Comparison of ENCODE assay signal across 21 mouse cellular contexts in genomic region chr15:12257730-12258494, GRCm38 (mm10). TPM values are rescaled to one million over a fixed set of nuclear protein-coding genes. Genes with fewer than 3 reads are reported as not detected.
DNase-seq lines count a peak whose midpoint lies in the region; ATAC-seq and TF ChIP-seq lines count a peak whose summit lies in the region.
"Had no signal": no experiment of that assay in that cellular context is flagged by ENCODE, and none has a peak within 500 bp of the region (broad histone marks: within the 10 kb centered on the region; RNA-seq: fewer than 3 reads in every experiment).

No protein-coding gene starts in this region.

- H3K27me3 ChIP-seq in stomach, postnatal 0 days (ENCODE audit: control insufficient read depth, insufficient read depth, low read length), result no peaks in the 10 kb centered on the region
- no peaks in the 10 kb centered on the region for H3K27me3 ChIP-seq in midbrain, embryonic 14.5 days (ENCODE audit: control insufficient read depth, insufficient read depth, low read length)
- H3K27me3 ChIP-seq: CH12.LX; embryonic facial prominence, embryonic 12.5 days; forebrain, embryonic 15.5 days; heart, embryonic 15.5 days; Patski had no signal

- peaks cover 24% of the 10 kb centered on the region for H3K36me3 ChIP-seq in stomach, postnatal 0 days (ENCODE audit: control insufficient read depth, insufficient read depth, low read length)
- H3K36me3 ChIP-seq in midbrain, embryonic 14.5 days (ENCODE audit: control insufficient read depth, insufficient read depth, low read length), result peaks cover 55% of the 10 kb centered on the region

- H3K4me2 ChIP-seq in stomach, postnatal 0 days (replicated peaks; ENCODE audit: low read depth), result no peak overlapping the region
- H3K4me2 ChIP-seq in midbrain, embryonic 14.5 days (ENCODE audit: low read length), result no peak overlapping the region
- H3K4me2 ChIP-seq: embryonic facial prominence, embryonic 12.5 days; forebrain, embryonic 15.5 days; heart, embryonic 11.5 days; heart, embryonic 15.5 days had no signal

- ATAC-seq in stomach, postnatal 0 days (ENCODE audit: low FRiP score, low TSS enrichment), result peak; percentile 90
- ATAC-seq in midbrain, embryonic 14.5 days (ENCODE audit: low FRiP score, low TSS enrichment), result no peak
- ATAC-seq: activated CD4-positive, CD25-positive, alpha-beta regulatory T cell, adult 4 months; forebrain, embryonic 15.5 days; Patski had no signal

- TF ChIP-seq EP300 in stomach, postnatal 0 days (optimal IDR thresholded peaks at IDR 0.05), result no peak

- no peaks in the 10 kb centered on the region for H3K4me1 ChIP-seq in lung, adult 2 months (ENCODE audit: control insufficient read depth, insufficient read depth, low read length)
- H3K4me1 ChIP-seq in stomach, postnatal 0 days (replicated peaks; ENCODE audit: control insufficient read depth, insufficient read depth), result no peaks in the 10 kb centered on the region
- no peaks in the 10 kb centered on the region for H3K4me1 ChIP-seq in midbrain, embryonic 14.5 days (ENCODE audit: control insufficient read depth, insufficient read depth, low read length)
- H3K4me1 ChIP-seq: embryonic facial prominence, embryonic 12.5 days; forebrain, embryonic 15.5 days; heart, embryonic 15.5 days had no signal

- WGBS in lung, adult 2 months, result 75% methylated on average over 16 of the region's 16 CpGs
- WGBS in stomach, postnatal 0 days, result 69% methylated on average over 16 of the region's 16 CpGs
- WGBS in midbrain, embryonic 14.5 days, result 94% methylated on average over 16 of the region's 16 CpGs

- TF ChIP-seq POLR2A in lung, adult 2 months (IDR thresholded peaks at IDR 0.05; ENCODE audit: borderline replicate concordance, extremely low read depth, low read depth, low read length), result peak; percentile 16; the same call in 1 of the 2 replicates

- H3K27ac ChIP-seq in stomach, postnatal 0 days (replicated peaks), result no peak overlapping the region
- no peak overlapping the region for H3K27ac ChIP-seq in layer of hippocampus, adult 2 months
- H3K27ac ChIP-seq in midbrain, embryonic 14.5 days (replicated peaks; ENCODE audit: low read depth, low read length), result no peak overlapping the region
- H3K27ac ChIP-seq: embryonic facial prominence, embryonic 12.5 days; forebrain, embryonic 15.5 days; heart, embryonic 15.5 days had no signal

- no peak for DNase-seq in lung, adult 2 months
- peak; percentile 36 for DNase-seq in lung, postnatal 10 days
- DNase-seq in lung, postnatal 4 days, result peak; percentile 39 to 52
- peak; percentile 60 for DNase-seq in stomach, postnatal 0 days (ENCODE audit: low spot score)
- DNase-seq in layer of hippocampus, adult 2 months (ENCODE audit: low spot score in 2 of 2), result no peak
- no peak for DNase-seq in midbrain, embryonic 14.5 days
- no peak for DNase-seq in thymus, postnatal 0 days (ENCODE audit: low spot score)
- DNase-seq: adrenal gland, postnatal 14 days; cerebellum, adult 11-12 months; cerebellum, adult 9-10 months; cerebellum, postnatal 25 days; gastrocnemius, postnatal 10 days; heart, adult 18-20 months; heart, postnatal 14 days had no signal

- H3K9me3 ChIP-seq in stomach, postnatal 0 days (ENCODE audit: control insufficient read depth, low read length), result no peaks in the 10 kb centered on the region
- no peaks in the 10 kb centered on the region for H3K9me3 ChIP-seq in midbrain, embryonic 14.5 days (ENCODE audit: control insufficient read depth, low read length)
- H3K9me3 ChIP-seq: embryonic facial prominence, embryonic 12.5 days; forebrain, embryonic 15.5 days; heart, embryonic 15.5 days had no signal

- H3K9ac ChIP-seq in stomach, postnatal 0 days (ENCODE audit: low read length), result no peak overlapping the region
- H3K9ac ChIP-seq in midbrain, embryonic 14.5 days (replicated peaks; ENCODE audit: low read length), result no peak overlapping the region
- H3K9ac ChIP-seq: embryonic facial prominence, embryonic 12.5 days; forebrain, embryonic 15.5 days; heart, embryonic 15.5 days had no signal

- no peak for TF ChIP-seq CTCF in lung, adult 2 months (IDR thresholded peaks at IDR 0.05; ENCODE audit: insufficient read depth, low read length)
- no peak for TF ChIP-seq CTCF in stomach, postnatal 0 days (IDR thresholded peaks at IDR 0.05; ENCODE audit: low read depth)
- no peak for TF ChIP-seq CTCF in layer of hippocampus, adult 2 months (conservative IDR thresholded peaks at IDR 0.05)

- H3K4me3 ChIP-seq in lung, adult 2 months (replicated peaks; ENCODE audit: extremely low read depth, low read depth, low read length), result no peak overlapping the region
- no peak overlapping the region for H3K4me3 ChIP-seq in stomach, postnatal 0 days (ENCODE audit: low read depth, low read length)
- no peak overlapping the region for H3K4me3 ChIP-seq in layer of hippocampus, adult 2 months
- no peak overlapping the region for H3K4me3 ChIP-seq in midbrain, embryonic 14.5 days (replicated peaks; ENCODE audit: low read depth, low read length)
- H3K4me3 ChIP-seq: embryonic facial prominence, embryonic 12.5 days; forebrain, embryonic 15.5 days; heart, embryonic 15.5 days had no signal

RNA-seq across cellular contexts. Expression of gene Mtmr12, which starts 53.1 kb away (rescaled TPM):
- 20.2 and 25.9 TPM in 2 replicates for polyA plus RNA-seq in lung, adult 2 months (2012; rRNA removed)
- 6.8 and 7.3 TPM in 2 replicates for polyA plus RNA-seq in stomach, postnatal 0 days (2015; fragmentation: Nextera tagmentation; extraction: Ambion mirVana)
- 10 to 100 TPM; 58.1 to 58.9 TPM for total RNA-seq in layer of hippocampus, adult 2 months (2021)
- polyA plus RNA-seq in midbrain, embryonic 14.5 days (2014; fragmentation: Nextera tagmentation; extraction: Ambion mirVana), result 6.6 and 9.0 TPM in 2 replicates
- polyA plus RNA-seq in thymus, postnatal 0 days (2015; fragmentation: Nextera tagmentation; extraction: Ambion mirVana), result 15.9 and 19.0 TPM in 2 replicates

Comparison
In these comparisons a context has a peak if more than half of its experiments do, and no peak if none do; other contexts are left out.
1. DNase-seq: peak in lung, postnatal 10 days (single experiment), lung, postnatal 4 days (2 of 2) and stomach, postnatal 0 days (single experiment); none in lung, adult 2 months (single experiment), layer of hippocampus, adult 2 months (0 of 2), midbrain, embryonic 14.5 days (single experiment) and thymus, postnatal 0 days (single experiment).